Mouse (Mus musculus): ENCODE results near the gene Bsg.
"Not testable (repeated sequence)": the region's sequence is repeated elsewhere in the genome, so short reads cannot be mapped to it uniquely, and the experiment has no call there.

Gene Bsg

DNA sequence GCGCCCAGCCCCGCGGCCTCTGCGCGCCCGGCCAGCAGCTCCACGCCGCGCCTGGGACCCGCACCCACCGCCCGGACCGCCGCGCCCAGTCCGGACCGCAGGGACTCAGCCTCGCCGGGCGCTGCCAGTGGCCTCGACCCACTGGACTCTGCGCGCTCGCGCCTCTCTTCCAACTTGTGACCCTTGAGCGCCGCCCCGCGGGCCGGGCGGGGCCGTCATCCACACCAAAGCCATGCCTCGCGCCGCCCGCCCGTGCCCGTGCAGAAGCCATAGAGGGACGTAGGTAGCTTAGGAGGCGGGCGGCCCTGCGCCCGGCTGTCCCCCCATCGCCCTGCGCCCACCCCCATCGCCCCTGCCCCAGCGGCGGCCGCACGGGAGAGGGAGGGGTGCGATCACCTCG, 31.1 kb downstream of the Bsg start:
- DNase-seq (ENCODE audit: low spot score), result no peak

- DNase-seq (ENCODE audit: low spot score), result no peak
These were observed 32.4 kb downstream of the Bsg start for GRCm38 (mm10) chr10:79736706-79737105.

- no peak for DNase-seq (ENCODE audit: low spot score)
These were observed 34.0 kb downstream of the Bsg start for GRCm38 (mm10) chr10:79738259-79738658.

DNA sequence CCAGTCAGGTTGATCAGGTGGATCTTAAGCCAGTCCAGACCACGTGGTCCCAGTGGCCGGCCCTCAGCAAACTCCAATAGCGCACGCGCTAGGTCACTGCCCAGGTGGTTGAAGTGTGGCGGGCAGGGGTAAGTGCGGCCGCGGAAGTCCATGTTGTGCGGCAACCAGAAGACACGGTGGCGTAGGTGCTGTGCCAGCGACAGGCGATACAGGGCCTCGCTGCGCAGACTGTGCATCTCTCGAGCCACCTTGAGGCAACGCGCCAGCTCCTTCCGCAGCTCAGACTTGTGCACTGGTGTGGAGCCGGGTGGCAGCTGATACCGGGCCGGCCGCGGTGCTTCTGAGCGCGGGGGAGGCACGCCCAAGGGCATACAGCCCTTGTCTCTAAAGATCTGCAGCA, 34.9 kb downstream of the Bsg start:
- no peak for DNase-seq (ENCODE audit: low spot score)

DNA sequence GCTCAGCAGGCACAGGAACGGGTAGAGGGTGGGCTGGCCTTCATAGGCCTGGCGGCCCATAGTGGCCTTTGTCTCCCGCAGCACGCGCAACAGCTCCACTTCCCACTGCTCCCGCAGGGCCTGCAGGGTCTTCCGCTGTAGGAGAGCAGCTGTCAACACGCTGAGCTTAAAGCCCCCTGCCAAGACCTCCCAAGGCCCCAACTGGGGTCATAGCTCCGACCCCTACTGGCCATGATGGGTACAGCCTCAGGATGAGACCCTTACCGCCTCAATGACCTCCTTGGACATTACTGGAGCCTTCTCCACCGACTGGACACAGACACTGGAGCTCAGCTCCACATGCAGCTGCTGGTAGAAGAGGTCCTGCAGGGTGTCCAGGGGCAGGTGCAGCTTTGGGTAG, 36.6 kb downstream of the Bsg start:
- no peak for DNase-seq (ENCODE audit: low spot score)

GRCm38 (mm10) chr10:79743161-79743560, 38.9 kb downstream of the Bsg start:
- DNase-seq (ENCODE audit: low spot score), result no peak

- no peak for DNase-seq (ENCODE audit: low spot score)
These were observed 39.5 kb downstream of the Bsg start for GRCm38 (mm10) chr10:79743650-79744365.

GRCm38 (mm10) chr10:79745411-79745810, 41.1 kb downstream of the Bsg start:
- no peak for DNase-seq (ENCODE audit: low spot score)

GRCm38 (mm10) chr10:79745898-79746773, 41.8 kb downstream of the Bsg start, which contains the start of gene Polrmt:
Gene Polrmt, minus strand, starts transcription at chr10:79746581.
- peak; percentile 79 for DNase-seq (ENCODE audit: low spot score)

- DNase-seq (ENCODE audit: low spot score), result no peak
These were observed 42.5 kb downstream of the Bsg start for GRCm38 (mm10) chr10:79746774-79747151.

DNA sequence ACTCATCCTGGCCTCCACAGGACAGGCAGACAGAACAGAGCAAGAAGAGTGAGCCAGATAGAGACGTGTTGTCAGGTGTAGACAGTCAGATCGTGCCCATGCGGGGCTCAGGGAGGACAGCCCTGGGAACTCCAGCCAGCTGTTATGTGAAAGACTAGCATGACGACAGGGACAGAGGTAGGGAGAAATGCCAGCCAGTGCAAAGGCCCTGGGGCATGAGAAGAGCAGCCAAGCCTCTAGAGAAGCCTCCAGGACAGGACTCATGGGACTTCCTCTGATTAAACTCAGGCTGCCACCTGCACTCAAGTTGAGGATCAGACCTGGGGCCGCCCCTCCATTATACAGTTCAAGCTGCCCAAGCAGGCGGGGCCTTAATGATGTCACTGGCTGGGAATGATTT, 44.2 kb downstream of the Bsg start:
- DNase-seq (ENCODE audit: low spot score), result no peak

DNA sequence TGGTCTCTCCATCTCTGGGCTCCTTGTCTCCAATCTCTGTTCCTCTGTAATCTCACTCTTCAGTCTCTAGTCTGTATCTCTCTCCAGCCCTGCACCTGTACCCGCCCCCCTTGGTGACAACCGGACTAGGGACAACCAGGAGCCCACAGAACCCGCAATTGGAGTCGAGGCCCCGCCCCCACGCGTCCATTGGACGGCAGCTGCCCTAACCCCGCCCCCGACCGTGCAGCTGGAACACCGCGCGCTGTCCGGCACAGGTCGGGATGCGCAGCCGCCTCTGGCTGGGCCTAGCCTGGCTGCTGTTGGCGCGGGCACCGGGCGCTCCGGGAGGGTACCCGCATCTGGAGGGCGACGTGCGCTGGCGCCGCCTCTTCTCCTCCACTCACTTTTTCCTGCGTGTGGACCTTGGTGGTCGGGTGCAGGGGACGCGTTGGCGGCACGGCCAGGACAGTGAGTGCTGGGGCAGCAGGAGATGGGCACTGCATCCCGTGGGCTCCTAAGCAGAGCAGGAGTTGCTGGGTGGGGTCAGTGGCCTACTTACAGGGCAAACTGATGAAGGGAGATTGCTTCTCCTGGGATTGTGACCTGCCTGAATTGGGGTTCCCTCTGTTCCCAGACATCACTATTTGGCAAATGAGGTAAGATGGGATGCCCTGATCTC, 50.7 kb downstream of the Bsg start, which contains the start of gene Fgf22:
Gene Fgf22 (plus strand): TSS at position 221 of the 661 bp plus-strand sequence.
- DNase-seq (ENCODE audit: low spot score), result no peak

DNA sequence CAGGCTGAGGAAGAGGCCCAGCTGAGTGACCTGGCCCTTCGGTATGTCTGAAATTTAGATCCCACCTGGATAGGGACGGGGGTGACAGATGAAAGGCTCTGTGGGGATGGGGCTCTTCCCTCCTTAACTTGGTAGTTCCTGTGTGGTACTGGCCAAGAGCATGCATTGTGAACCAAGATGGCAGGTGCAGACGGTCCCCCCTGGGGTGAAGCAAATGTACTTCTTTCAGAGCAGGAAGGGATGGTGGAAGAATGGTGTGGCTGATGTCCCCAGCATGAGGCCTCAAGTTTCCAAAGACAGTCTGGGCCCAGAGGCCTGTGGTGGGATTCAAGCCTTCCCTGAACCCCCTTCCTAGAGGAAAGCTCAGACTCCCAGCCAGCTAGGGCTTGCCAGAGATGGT, 51.6 kb downstream of the Bsg start:
- no peak for DNase-seq (ENCODE audit: low spot score)

- no peak for DNase-seq (ENCODE audit: low spot score)
These were observed 52.4 kb downstream of the Bsg start for GRCm38 (mm10) chr10:79756660-79757059.

GRCm38 (mm10) chr10:79759675-79760074, 55.4 kb downstream of the Bsg start:
- DNase-seq (ENCODE audit: low spot score), result not testable (repeated sequence)

GRCm38 (mm10) chr10:79760603-79761143, 56.4 kb downstream of the Bsg start:
- DNase-seq (ENCODE audit: low spot score), result no peak
